ENCODE assay signal across 18 mouse cellular contexts in the genomic region with DNA sequence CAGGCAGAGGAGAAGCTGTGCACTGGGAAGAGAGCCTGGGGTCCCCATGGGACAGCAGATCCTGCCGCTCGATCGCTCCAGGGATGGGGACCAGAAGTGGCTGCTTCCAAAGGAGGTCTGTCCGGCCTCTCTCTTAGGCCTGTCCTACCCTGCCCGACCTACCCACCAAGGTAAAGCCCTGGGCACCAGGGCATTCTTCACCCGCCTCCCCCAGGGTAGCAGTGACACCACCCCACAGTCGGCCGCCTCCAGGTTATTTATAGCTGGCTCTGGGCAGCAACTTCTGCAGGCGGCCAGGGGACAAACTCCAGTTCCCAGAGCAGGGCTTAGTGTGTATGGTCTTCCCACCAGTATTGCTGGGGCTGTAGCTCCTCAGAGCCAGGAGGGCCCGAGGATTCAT. TPM values are rescaled to one million over a fixed set of nuclear protein-coding genes. Genes with fewer than 3 reads are reported as not detected.
DNase-seq lines count a peak whose midpoint lies in the region; ATAC-seq and TF ChIP-seq lines count a peak whose summit lies in the region.
"Had no signal": no experiment of that assay in that cellular context is flagged by ENCODE, and none has a peak within 500 bp of the region (broad histone marks: within the 10 kb centered on the region; RNA-seq: fewer than 3 reads in every experiment).

Gene Crhr2 (minus strand): TSS at position 223 of the 400 bp plus-strand sequence.

- H3K4me3 ChIP-seq in stomach, embryonic 14.5 days (ENCODE audit: low read depth, low read length), result no peak within 1 kb of the TSS
- H3K4me3 ChIP-seq in stomach, postnatal 0 days (ENCODE audit: low read depth, low read length), result no peak within 1 kb of the TSS
- peak within 1 kb of the TSS; percentile 33 to 38 for H3K4me3 ChIP-seq in heart, embryonic 14.5 days (ENCODE audit: control insufficient read depth in 1 of 2, insufficient read depth in 1 of 2, low read depth in 1 of 2, low read length in 2 of 2)
- H3K4me3 ChIP-seq: liver, embryonic 15.5 days had no signal

- H3K27me3 ChIP-seq in stomach, embryonic 14.5 days (ENCODE audit: control insufficient read depth, insufficient read depth, low read length), result no peaks in the 10 kb centered on the region
- no peaks in the 10 kb centered on the region for H3K27me3 ChIP-seq in stomach, postnatal 0 days (ENCODE audit: control insufficient read depth, insufficient read depth, low read length)
- no peaks in the 10 kb centered on the region for H3K27me3 ChIP-seq in heart, embryonic 14.5 days (ENCODE audit: control insufficient read depth, insufficient read depth, low read length)
- H3K27me3 ChIP-seq: liver, embryonic 15.5 days had no signal

- intact Hi-C loops in left cerebral cortex, postnatal 25 days (cut with DNase I), result no loop called here

- ATAC-seq in stomach, embryonic 14.5 days (ENCODE audit: insufficient number of reproducible peaks, insufficient read depth, low FRiP score, low read depth), result 0 out of 2 replicates have a peak, but pooled peaks have one; percentile 56
- no peak for ATAC-seq in stomach, postnatal 0 days (ENCODE audit: low FRiP score, low TSS enrichment)
- ATAC-seq in heart, embryonic 14.5 days (ENCODE audit: insufficient number of reproducible peaks, insufficient read depth, low FRiP score, low read depth), result peak; percentile 43
- ATAC-seq: hindbrain, postnatal 0 days had no signal

- no peak for TF ChIP-seq EP300 in stomach, postnatal 0 days (optimal IDR thresholded peaks at IDR 0.05)

- 74% methylated on average over 10 of the region's 10 CpGs for WGBS in stomach, embryonic 14.5 days
- WGBS in stomach, postnatal 0 days, result 64% methylated on average over 10 of the region's 10 CpGs
- WGBS in heart, embryonic 14.5 days, result 29% methylated on average over 10 of the region's 10 CpGs

- peak; percentile 25 for DNase-seq in kidney, postnatal 10 days
- DNase-seq in kidney, adult 11 months, result no peak
- DNase-seq in stomach, postnatal 0 days (ENCODE audit: low spot score), result no peak
- DNase-seq in thymus, postnatal 10 days (ENCODE audit: low spot score in 2 of 2), result no peak
- DNase-seq in left cerebral cortex, postnatal 25 days (ENCODE audit: low spot score in 2 of 2), result no peak
- no peak for DNase-seq in frontal cortex, postnatal 10 days (ENCODE audit: low spot score in 2 of 2)
- DNase-seq: adrenal gland, postnatal 36 days; cerebellum, postnatal 25 days; layer of hippocampus, postnatal 36 days had no signal

- no peaks in the 10 kb centered on the region for H3K4me1 ChIP-seq in stomach, embryonic 14.5 days (ENCODE audit: control insufficient read depth, insufficient read depth, low read length)
- H3K4me1 ChIP-seq in stomach, postnatal 0 days (replicated peaks; ENCODE audit: control insufficient read depth, insufficient read depth), result no peaks in the 10 kb centered on the region
- peaks cover 38 to 41% of the 10 kb centered on the region in 2 experiments for H3K4me1 ChIP-seq in heart, embryonic 14.5 days (ENCODE audit: control insufficient read depth in 2 of 2, insufficient read depth in 2 of 2, low read length in 2 of 2)
- H3K4me1 ChIP-seq: liver, embryonic 15.5 days had no signal

- no peaks in the 10 kb centered on the region for H3K36me3 ChIP-seq in stomach, embryonic 14.5 days (ENCODE audit: control insufficient read depth, insufficient read depth, low read length)
- no peaks in the 10 kb centered on the region for H3K36me3 ChIP-seq in stomach, postnatal 0 days (ENCODE audit: control insufficient read depth, insufficient read depth, low read length)
- no peaks in the 10 kb centered on the region for H3K36me3 ChIP-seq in heart, embryonic 14.5 days (ENCODE audit: control insufficient read depth, insufficient read depth, low read length)
- H3K36me3 ChIP-seq: G1E; liver, embryonic 15.5 days had no signal

- H3K9me3 ChIP-seq in stomach, embryonic 14.5 days (ENCODE audit: control insufficient read depth, low read depth, low read length), result no peaks in the 10 kb centered on the region
- H3K9me3 ChIP-seq in stomach, postnatal 0 days (ENCODE audit: control insufficient read depth, low read length), result no peaks in the 10 kb centered on the region
- no peaks in the 10 kb centered on the region for H3K9me3 ChIP-seq in heart, embryonic 14.5 days (ENCODE audit: control insufficient read depth, low read length)
- H3K9me3 ChIP-seq: G1E; liver, embryonic 15.5 days had no signal

- no peak within 1 kb of the TSS for H3K4me2 ChIP-seq in stomach, embryonic 14.5 days (replicated peaks; ENCODE audit: low read depth, low read length)
- no peak within 1 kb of the TSS for H3K4me2 ChIP-seq in stomach, postnatal 0 days (replicated peaks; ENCODE audit: low read depth)
- peak within 1 kb of the TSS; percentile 65 for H3K4me2 ChIP-seq in heart, embryonic 14.5 days (ENCODE audit: low read length)
- H3K4me2 ChIP-seq: liver, embryonic 15.5 days had no signal

- H3K9ac ChIP-seq in stomach, embryonic 14.5 days (replicated peaks; ENCODE audit: low read depth, low read length), result no peak within 1 kb of the TSS
- no peak within 1 kb of the TSS for H3K9ac ChIP-seq in stomach, postnatal 0 days (ENCODE audit: low read length)
- H3K9ac ChIP-seq in heart, embryonic 14.5 days (ENCODE audit: low read length), result peak within 1 kb of the TSS; percentile 69
- H3K9ac ChIP-seq: liver, embryonic 15.5 days had no signal

- no peak within 1 kb of the TSS for H3K27ac ChIP-seq in stomach, embryonic 14.5 days (ENCODE audit: low read length)
- no peak within 1 kb of the TSS for H3K27ac ChIP-seq in stomach, postnatal 0 days (replicated peaks)
- peak within 1 kb of the TSS; percentile 71 to 83 for H3K27ac ChIP-seq in heart, embryonic 14.5 days (replicated peaks in 1 of 2; ENCODE audit: control insufficient read depth in 1 of 2, insufficient read depth in 1 of 2, low read depth in 2 of 2, low read length in 2 of 2)
- H3K27ac ChIP-seq: hindbrain, postnatal 0 days; liver, embryonic 15.5 days had no signal

- no peak for TF ChIP-seq CTCF in stomach, postnatal 0 days (IDR thresholded peaks at IDR 0.05; ENCODE audit: low read depth)

RNA-seq across cellular contexts. Expression of gene Crhr2, which starts in this region (rescaled TPM):
- polyA plus RNA-seq in stomach, embryonic 14.5 days (2014; fragmentation: Nextera tagmentation; extraction: Ambion mirVana), result 0.24 and 0.36 TPM in 2 replicates
- 0.12 and 0.23 TPM in 2 replicates for polyA plus RNA-seq in stomach, postnatal 0 days (2015; fragmentation: Nextera tagmentation; extraction: Ambion mirVana)
- polyA plus RNA-seq in heart, embryonic 14.5 days (2014; fragmentation: Nextera tagmentation; extraction: Ambion mirVana), result 10.0 and 12.4 TPM in 2 replicates
- 1 to 10 TPM; 2.6 to 3.1 TPM for total RNA-seq in left cerebral cortex, postnatal 25 days (2021)
- total RNA-seq: adrenal gland, postnatal 36 days; megakaryocyte progenitor cell, adult 5-6 weeks; monocyte, adult 5-6 weeks had no signal
- polyA plus RNA-seq: embryonic facial prominence, embryonic 11.5 days; G1E; limb, embryonic 11.5 days had no signal

Comparison
In these comparisons a context has a peak if more than half of its experiments do, and no peak if none do; other contexts are left out.
1. Peak in ATAC-seq in stomach, embryonic 14.5 days; RNA of the gene not detected or under 1 TPM.
2. H3K27ac ChIP-seq: peak in heart, embryonic 14.5 days (2 of 2); none in stomach, embryonic 14.5 days (single experiment) and stomach, postnatal 0 days (single experiment).
3. H3K4me3 ChIP-seq: peak in heart, embryonic 14.5 days (2 of 2); none in stomach, embryonic 14.5 days (single experiment) and stomach, postnatal 0 days (single experiment).